Mouse (Mus musculus): Measurements from ENCODE around the gene Gca. TPM values are rescaled to one million over a fixed set of nuclear protein-coding genes. Genes with fewer than 3 reads are reported as not detected.
A peak's percentile ranks its signal among the peaks of the same experiment; 100 is the strongest.

Gca gene
- polyA plus RNA-seq, 1 experiment from 2014 or later = 2.0 TPM

DNA sequence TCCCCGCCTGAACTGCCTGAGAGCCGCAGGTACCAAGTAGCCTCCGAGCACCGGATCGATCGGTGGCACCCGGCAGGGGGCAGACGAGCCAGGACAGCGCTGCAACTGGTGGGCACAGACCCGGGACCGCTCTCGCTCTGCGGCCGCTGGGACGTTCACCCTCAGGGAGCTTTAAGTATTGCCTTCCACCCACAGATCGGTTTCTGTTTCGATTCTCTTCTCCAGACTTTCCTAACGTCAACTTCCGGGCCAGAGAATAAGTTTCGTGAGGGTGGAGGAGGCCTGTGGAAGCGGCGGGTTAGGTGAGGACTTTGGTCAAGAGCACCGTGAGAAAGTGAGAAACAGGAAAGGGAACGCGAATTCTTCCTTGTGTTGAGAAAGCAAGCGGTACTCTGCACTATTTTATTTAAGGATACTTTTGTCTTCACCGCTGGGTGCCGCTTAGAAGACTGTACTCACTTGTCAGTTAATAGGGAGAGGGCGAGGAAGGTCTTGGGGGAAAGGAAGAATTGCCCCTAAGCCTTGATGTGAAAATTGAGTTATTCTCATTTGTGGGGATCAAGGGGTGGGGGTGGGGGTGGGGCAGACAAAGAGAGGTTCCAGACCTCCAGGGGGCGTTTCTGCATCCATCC, 18.0 kb upstream of the Gca start, which contains the start of gene Ifih1:
Gene Ifih1 (minus strand): TSS at position 242 of the 632 bp plus-strand sequence.
- Histone ChIP-seq H3K4me3 (peak within 1 kb of the TSS; percentile 77), H3K27ac (peak within 1 kb of the TSS; percentile 69), H3K9ac (peak within 1 kb of the TSS; percentile 78), H3K27me3 (replicated peaks) (no peaks in the 10 kb centered on the region), H3K4me2 (peak within 1 kb of the TSS; percentile 83), H3K4me1 (peaks cover 28% of the 10 kb centered on the region), H3K9me3 (replicated peaks) (no peaks in the 10 kb centered on the region), H3K36me3 (no peaks in the 10 kb centered on the region)
- ATAC-seq = peak; percentile 92
- WGBS (ENCODE audit: insufficient replicate concordance) = 1% methylated on average over 30 of the region's 30 CpGs

DNA sequence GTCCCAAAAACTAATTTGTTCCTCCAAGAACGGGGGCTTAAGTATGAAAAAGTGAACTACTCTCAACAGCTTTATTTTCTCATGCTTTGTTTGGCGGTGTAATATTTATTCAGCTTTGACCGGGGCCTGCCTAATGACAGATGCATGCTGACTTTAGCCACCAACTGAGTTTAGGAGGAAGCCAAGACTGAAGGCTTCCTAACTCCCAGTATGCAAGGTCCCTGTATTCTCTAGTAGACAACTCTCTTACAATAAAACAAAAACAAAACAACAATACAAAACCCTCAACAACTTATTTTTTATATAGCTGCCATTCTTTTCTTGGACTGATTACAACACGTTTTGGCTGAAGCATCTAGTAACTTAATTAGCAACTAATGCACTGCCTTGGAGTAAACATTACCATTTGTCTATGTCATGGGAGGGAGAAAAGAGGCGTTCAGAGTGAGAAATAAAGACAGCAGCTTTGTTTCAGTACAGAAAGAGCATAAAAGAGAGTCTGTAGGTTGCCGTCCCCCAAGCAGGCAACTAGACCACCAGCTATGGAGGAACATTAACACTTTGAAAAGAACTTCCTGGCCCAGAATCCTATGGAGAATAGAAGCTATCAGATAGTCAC, 17.3 kb upstream of the Gca start:
- WGBS (ENCODE audit: insufficient replicate concordance) = 35% methylated on average over 6 of the region's 6 CpGs
- ATAC-seq = no peak

GRCm38 (mm10) chr2:62651890-62652289, 12.2 kb upstream of the Gca start:
- no peak overlapping the region for H3K27ac ChIP-seq
- H3K27me3 ChIP-seq (replicated peaks) = no peaks in the 10 kb centered on the region
- H3K4me3 ChIP-seq = no peak overlapping the region
- H3K4me1 ChIP-seq = no peaks in the 10 kb centered on the region
- no peaks in the 10 kb centered on the region for H3K9me3 ChIP-seq (replicated peaks)
- no peak overlapping the region for H3K9ac ChIP-seq
- H3K4me2 ChIP-seq = no peak overlapping the region
- ATAC-seq = no peak
- no peaks in the 10 kb centered on the region for H3K36me3 ChIP-seq
- WGBS (ENCODE audit: insufficient replicate concordance) = 48% methylated on average over 4 of the region's 4 CpGs

More for the DNA sequence above, 17.3 kb upstream of the Gca start:
- H3K4me2 ChIP-seq = peak overlapping the region; percentile 83
- H3K4me3 ChIP-seq = peak overlapping the region; percentile 77
- H3K9me3 ChIP-seq (replicated peaks) = no peaks in the 10 kb centered on the region
- H3K4me1 ChIP-seq = peaks cover 28% of the 10 kb centered on the region
- no peaks in the 10 kb centered on the region for H3K27me3 ChIP-seq (replicated peaks)
- peak overlapping the region; percentile 78 for H3K9ac ChIP-seq
- peak overlapping the region; percentile 69; the same call in 1 of the 2 replicates for H3K27ac ChIP-seq
- no peaks in the 10 kb centered on the region for H3K36me3 ChIP-seq

- no peak for ATAC-seq
- Histone ChIP-seq H3K4me3 (no peak overlapping the region), H3K4me2 (no peak overlapping the region), H3K27me3 (replicated peaks) (no peaks in the 10 kb centered on the region), H3K9ac (no peak overlapping the region), H3K27ac (no peak overlapping the region), H3K9me3 (replicated peaks) (no peaks in the 10 kb centered on the region), H3K4me1 (no peaks in the 10 kb centered on the region), H3K36me3 (no peaks in the 10 kb centered on the region)
- WGBS (ENCODE audit: insufficient replicate concordance) = 65% methylated on average over 4 of the region's 4 CpGs
Observed at GRCm38 (mm10) chr2:62652466-62652865, 11.6 kb upstream of the Gca start.

- no peak overlapping the region for H3K27ac ChIP-seq
- no peak overlapping the region for H3K9ac ChIP-seq
- H3K4me3 ChIP-seq = no peak overlapping the region
- H3K9me3 ChIP-seq (replicated peaks) = no peaks in the 10 kb centered on the region
- H3K4me1 ChIP-seq = no peaks in the 10 kb centered on the region
- 34% methylated on average over 7 of the region's 7 CpGs for WGBS (ENCODE audit: insufficient replicate concordance)
- no peaks in the 10 kb centered on the region for H3K36me3 ChIP-seq
- ATAC-seq = peak; percentile 60
- no peak overlapping the region for H3K4me2 ChIP-seq
- no peaks in the 10 kb centered on the region for H3K27me3 ChIP-seq (replicated peaks)
Observed at GRCm38 (mm10) chr2:62654519-62655338, 9.4 kb upstream of the Gca start.

GRCm38 (mm10) chr2:62656072-62656471, 8.0 kb upstream of the Gca start:
- H3K9me3 ChIP-seq (replicated peaks) = no peaks in the 10 kb centered on the region
- H3K36me3 ChIP-seq = no peaks in the 10 kb centered on the region
- ATAC-seq = no peak
- no peaks in the 10 kb centered on the region for H3K27me3 ChIP-seq (replicated peaks)
- H3K9ac ChIP-seq = no peak overlapping the region
- H3K4me3 ChIP-seq = no peak overlapping the region
- no peak overlapping the region for H3K4me2 ChIP-seq
- WGBS (ENCODE audit: insufficient replicate concordance) = 47% methylated on average over 1 of the region's 1 CpGs
- no peaks in the 10 kb centered on the region for H3K4me1 ChIP-seq
- no peak overlapping the region for H3K27ac ChIP-seq

DNA sequence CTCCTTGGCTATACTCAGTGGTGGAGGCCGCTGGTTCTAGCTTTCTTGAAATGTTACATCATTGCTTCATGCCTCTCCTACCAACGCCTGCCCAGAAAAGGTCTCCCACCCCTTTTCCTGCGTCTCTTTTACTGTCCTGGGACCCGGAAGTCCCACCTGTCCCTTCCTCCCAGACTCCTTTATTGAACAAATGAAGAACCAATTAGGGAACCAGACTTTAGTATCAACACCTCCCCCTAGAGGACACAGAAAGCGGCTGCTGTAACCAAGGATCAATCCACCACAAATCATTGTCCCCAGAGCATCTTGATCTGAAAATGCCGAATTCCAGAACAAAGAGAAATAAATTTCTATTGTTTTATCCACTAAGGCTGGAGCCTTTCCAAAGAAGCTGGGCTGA, 3.5 kb upstream of the Gca start:
- no peak overlapping the region for H3K27ac ChIP-seq
- H3K4me3 ChIP-seq = no peak overlapping the region
- H3K9ac ChIP-seq = no peak overlapping the region
- WGBS (ENCODE audit: insufficient replicate concordance) = 37% methylated on average over 6 of the region's 6 CpGs
- H3K4me2 ChIP-seq = no peak overlapping the region
- no peaks in the 10 kb centered on the region for H3K36me3 ChIP-seq
- ATAC-seq = no peak
- peaks cover 4% of the 10 kb centered on the region; the same call in 1 of the 2 replicates for H3K4me1 ChIP-seq
- no peaks in the 10 kb centered on the region for H3K27me3 ChIP-seq (replicated peaks)
- no peaks in the 10 kb centered on the region for H3K9me3 ChIP-seq (replicated peaks)

DNA sequence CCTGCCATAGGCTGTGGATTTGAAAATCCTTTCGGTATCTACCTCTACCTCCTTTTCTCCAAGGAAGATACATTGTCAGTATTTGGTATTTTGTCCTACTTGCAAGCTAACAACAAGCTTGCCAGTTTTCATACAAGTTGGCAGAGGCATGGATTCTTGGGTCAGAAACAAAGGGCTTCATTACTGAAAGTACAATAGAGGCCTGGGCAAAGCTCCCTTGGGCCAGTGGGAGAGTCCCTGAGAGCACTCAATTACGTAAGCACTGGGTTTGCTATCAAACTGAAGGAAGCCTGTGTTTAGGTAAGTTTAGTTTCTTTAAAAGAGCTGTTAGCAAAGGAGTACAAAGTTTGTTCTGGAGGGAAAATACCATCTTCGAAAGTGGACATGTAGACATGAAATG, 1.5 kb upstream of the Gca start:
- 73% methylated on average over 3 of the region's 3 CpGs for WGBS (ENCODE audit: insufficient replicate concordance)
- H3K27me3 ChIP-seq (replicated peaks) = no peaks in the 10 kb centered on the region
- peaks cover 4% of the 10 kb centered on the region; the same call in 1 of the 2 replicates for H3K4me1 ChIP-seq
- H3K9ac ChIP-seq = no peak overlapping the region
- no peaks in the 10 kb centered on the region for H3K9me3 ChIP-seq (replicated peaks)
- H3K27ac ChIP-seq = no peak overlapping the region
- no peak overlapping the region for H3K4me3 ChIP-seq
- ATAC-seq = no peak
- no peak overlapping the region for H3K4me2 ChIP-seq
- no peaks in the 10 kb centered on the region for H3K36me3 ChIP-seq

- no peak overlapping the region for H3K27ac ChIP-seq
- no peaks in the 10 kb centered on the region for H3K27me3 ChIP-seq (replicated peaks)
- H3K9ac ChIP-seq = no peak overlapping the region
- H3K9me3 ChIP-seq (replicated peaks) = no peaks in the 10 kb centered on the region
- no peaks in the 10 kb centered on the region for H3K36me3 ChIP-seq
- peaks cover 4% of the 10 kb centered on the region; the same call in 1 of the 2 replicates for H3K4me1 ChIP-seq
- peak overlapping the region; percentile 78 for H3K4me2 ChIP-seq
- peak overlapping the region; percentile 61; the same call in 1 of the 2 replicates for H3K4me3 ChIP-seq
- 58% methylated on average over 7 of the region's 7 CpGs for WGBS (ENCODE audit: insufficient replicate concordance)
- ATAC-seq = no peak
Observed at GRCm38 (mm10) chr2:62664839-62665238, 754 bp downstream of the Gca start.

GRCm38 (mm10) chr2:62665536-62665935, 1.5 kb downstream of the Gca start:
- no peak overlapping the region for H3K4me2 ChIP-seq
- no peaks in the 10 kb centered on the region for H3K9me3 ChIP-seq (replicated peaks)
- H3K27ac ChIP-seq = no peak overlapping the region
- H3K4me1 ChIP-seq = peaks cover 8% of the 10 kb centered on the region
- no peaks in the 10 kb centered on the region for H3K27me3 ChIP-seq (replicated peaks)
- H3K36me3 ChIP-seq = no peaks in the 10 kb centered on the region
- H3K9ac ChIP-seq = no peak overlapping the region
- 52% methylated on average over 1 of the region's 1 CpGs for WGBS (ENCODE audit: insufficient replicate concordance)
- H3K4me3 ChIP-seq = no peak overlapping the region
- ATAC-seq = no peak

- 76% methylated on average over 3 of the region's 3 CpGs for WGBS (ENCODE audit: insufficient replicate concordance)
- Histone ChIP-seq H3K4me2 (no peak overlapping the region), H3K9ac (no peak overlapping the region), H3K9me3 (replicated peaks) (no peaks in the 10 kb centered on the region), H3K27me3 (replicated peaks) (no peaks in the 10 kb centered on the region), H3K27ac (no peak overlapping the region), H3K36me3 (no peaks in the 10 kb centered on the region), H3K4me3 (no peak overlapping the region), H3K4me1 (peaks cover 4% of the 10 kb centered on the region; the same call in 1 of the 2 replicates)
- no peak for ATAC-seq
Observed at GRCm38 (mm10) chr2:62669848-62670247, 5.8 kb downstream of the Gca start.

DNA sequence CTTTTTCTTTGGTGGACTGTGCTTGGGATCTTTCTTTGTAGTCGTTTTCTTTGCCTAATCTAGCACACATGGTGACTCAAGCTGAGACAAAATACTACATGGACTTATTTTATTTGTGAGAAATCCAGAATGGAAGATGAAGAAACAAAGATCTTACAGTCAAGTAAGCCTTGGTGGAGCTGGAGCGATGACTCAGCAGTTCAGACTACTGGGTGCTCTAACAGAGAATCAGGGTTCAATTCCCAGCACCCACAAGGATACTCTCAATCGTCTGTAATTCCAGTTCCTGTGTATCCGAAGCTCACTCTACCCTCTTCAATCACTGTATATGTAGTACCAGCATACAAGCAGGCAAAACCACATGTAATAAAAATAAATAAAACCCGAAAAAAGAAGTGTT, 6.2 kb downstream of the Gca start:
- H3K4me2 ChIP-seq = no peak overlapping the region
- peaks cover 4% of the 10 kb centered on the region; the same call in 1 of the 2 replicates for H3K4me1 ChIP-seq
- H3K27me3 ChIP-seq (replicated peaks) = no peaks in the 10 kb centered on the region
- no peak overlapping the region for H3K27ac ChIP-seq
- no peaks in the 10 kb centered on the region for H3K36me3 ChIP-seq
- ATAC-seq = no peak
- H3K9me3 ChIP-seq (replicated peaks) = no peaks in the 10 kb centered on the region
- no peak overlapping the region for H3K9ac ChIP-seq
- WGBS (ENCODE audit: insufficient replicate concordance) = 61% methylated on average over 5 of the region's 5 CpGs
- no peak overlapping the region for H3K4me3 ChIP-seq

Measured in liver, embryonic 12.5 days (tissue).